Mouse (Mus musculus) spleen, postnatal 14 days (tissue): ENCODE results near the gene Fbh1.
A peak's percentile ranks its signal among the peaks of the same experiment; 100 is the strongest.

Experiments used
- DNase-seq, 2 experiments: peaks; one replicate each; pipeline ENCODE4 v3.0.0; 2021 to 2022; ENCODE audit warnings: low spot score in 2 of 2

Gene Fbh1

GRCm38 (mm10) chr2:11722564-11722963 is 54.8 kb downstream of the Fbh1 start:
- no peak for DNase-seq

GRCm38 (mm10) chr2:11718573-11718972 is 58.8 kb downstream of the Fbh1 start:
- DNase-seq: no peak

DNA sequence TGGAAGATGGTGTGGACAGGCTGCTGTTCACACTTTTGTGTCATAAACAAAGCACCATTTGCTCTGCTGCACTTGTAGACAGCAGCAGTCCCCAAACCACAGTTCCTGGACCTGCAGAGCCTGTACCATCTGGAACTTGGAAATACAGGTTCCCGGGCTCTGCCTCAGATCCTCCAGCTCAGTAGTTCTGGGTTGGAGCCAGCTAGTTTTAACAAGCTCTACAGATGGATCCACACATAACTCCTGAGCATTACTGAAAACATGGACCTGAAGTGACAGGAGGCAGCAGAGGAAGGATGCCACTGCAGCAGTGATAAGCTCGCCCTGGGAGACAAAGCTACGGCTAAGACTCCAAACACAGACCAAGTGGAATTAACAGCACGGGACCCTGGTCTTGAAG is 62.8 kb downstream of the Fbh1 start:
- DNase-seq: no peak

GRCm38 (mm10) chr2:11713021-11713420 is 64.4 kb downstream of the Fbh1 start:
- no peak for DNase-seq

DNA sequence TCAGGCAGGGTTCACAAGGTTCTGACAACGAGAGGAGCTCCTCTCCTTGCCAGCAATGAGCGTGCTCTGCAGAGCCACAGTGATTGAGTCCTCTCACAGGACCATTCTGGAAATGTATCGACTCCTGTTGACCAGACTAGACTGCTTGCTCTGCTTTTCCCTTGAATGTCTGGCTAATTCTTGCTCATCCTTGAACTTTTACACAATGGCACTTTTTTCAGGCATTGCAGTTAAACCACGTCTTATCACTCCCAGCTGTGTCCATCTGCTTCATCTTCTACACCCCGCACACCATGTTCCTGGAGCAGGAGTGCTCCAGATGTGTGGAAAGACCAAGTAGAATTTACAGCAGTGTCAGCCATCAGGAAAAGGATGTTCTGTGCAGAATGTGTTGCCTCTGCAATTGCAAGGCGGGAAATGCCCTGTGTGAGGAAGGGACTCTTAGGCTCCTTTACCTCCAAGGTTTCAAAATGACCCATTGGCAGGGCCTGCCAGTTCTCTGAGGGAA is 64.8 kb downstream of the Fbh1 start:
- DNase-seq: no peak

DNA sequence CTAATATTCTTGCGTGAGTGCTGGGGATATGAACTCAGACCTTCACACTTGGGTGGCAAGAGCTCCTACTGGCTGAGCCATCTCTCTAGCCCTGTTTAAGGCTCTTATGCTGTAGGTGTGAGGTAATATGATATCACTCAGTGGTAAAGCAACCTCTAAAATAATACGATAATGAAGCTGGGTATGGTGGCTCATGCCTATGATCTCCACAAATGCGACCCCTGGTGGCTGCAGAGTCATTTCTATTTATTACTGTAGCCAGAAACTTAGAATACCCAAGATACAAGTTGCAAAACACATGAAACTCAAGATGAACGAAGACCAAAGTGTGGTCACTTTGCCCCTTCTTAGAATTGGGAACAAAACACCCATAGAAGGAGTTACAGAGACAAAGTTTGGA is 67.3 kb downstream of the Fbh1 start:
- peak in 1 of 2 experiments; percentile 27 for DNase-seq

DNA sequence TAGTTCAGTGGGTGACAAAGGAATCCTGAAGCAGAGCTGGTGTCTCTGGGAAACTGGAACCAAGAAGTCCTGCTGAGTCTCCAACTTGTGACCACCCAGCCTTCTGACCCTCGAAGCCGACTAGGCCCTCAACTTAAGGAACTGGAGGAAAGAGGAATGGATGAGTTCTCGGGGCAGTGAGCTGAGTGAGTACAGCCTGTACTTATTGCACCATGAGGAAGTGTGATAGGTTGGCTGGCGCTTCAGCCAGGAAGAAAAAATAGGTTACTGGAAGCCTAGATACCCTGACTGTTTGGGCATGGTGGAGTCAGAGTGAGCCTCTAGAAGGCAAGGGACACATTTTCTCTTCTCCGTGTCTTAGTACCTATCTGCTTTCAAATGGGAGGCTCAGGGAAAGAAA is 68.8 kb downstream of the Fbh1 start:
- no peak for DNase-seq

- DNase-seq: no peak
Measured at GRCm38 (mm10) chr2:11706746-11707065, 70.7 kb downstream of the Fbh1 start.

DNA sequence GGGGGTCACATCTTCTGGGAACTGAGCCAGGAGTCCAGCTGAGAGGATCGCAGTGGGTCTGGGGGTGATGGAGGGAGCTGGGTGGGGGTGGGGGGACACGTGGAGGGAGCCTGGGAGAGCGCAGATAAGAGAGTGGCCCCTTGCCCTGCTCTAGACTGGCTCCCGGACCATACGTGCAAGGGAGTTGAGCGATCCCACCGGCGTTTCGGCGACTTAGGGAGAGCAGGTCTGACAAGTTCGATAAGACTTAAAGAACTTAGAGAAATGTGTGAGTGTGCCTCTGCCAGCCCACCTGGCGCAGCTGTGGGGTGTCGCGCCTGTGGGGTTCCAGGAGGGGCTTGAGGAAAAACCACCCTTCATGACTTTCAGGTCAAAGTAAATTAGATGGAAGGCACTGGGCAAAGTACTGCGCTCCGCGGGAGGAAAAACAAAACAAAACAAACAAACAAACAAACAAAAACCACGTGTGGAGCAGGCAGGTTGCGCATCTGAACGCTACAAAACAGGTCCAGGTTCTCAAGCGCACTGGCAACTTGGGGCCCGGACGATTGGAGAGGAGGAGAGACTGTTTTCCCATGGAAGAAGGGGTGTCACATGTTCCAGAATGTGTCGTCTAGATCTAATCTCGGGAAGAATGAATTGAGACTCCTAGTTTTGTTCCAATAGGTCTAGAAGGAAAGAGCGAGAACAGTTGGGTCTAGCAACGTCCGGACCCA is 71.2 kb downstream of the Fbh1 start:
- no peak for DNase-seq

DNA sequence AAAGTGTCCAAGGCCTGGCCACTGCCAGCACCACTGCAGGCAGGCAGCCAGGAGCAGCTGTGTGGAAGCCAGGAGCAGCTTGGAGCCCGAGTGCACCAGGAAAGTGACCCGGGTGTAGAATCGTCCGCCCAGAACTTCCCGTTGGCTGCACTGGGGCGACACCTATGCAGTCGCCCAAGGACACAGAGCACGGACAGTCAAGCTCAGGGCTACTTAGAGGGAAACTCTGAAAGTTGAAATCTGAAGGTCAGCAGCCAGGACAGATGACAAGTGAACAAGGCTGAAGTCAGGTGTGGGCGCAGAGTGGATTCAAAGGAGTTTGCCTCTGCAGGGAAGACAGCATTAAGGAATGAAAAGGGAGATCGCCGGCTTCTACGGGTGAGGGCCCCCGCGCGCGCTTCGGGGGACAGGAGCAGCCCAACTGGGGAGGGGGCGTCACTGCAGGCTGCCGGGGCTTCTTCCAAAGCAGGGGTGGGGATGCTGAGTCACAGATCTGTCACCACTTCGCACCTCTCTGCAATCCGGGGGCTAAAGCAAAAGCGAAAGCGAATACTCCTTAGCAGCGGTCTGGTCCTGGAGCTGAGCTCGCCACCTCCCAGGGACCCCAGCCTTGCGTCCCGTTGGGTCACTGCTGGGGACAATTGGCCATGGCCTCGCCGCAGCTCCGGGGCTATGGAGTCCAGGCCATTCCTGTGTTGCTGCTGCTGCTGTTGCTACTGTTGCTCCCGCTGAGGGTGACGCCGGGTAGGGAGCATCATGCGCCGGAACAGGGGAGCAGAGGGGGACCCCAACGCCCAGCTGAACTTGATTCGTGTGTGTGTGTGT is 72.0 kb downstream of the Fbh1 start, which contains the start of gene Il15ra:
Il15ra (plus strand) TSS at position 90 of the 825 bp plus-strand sequence.
- DNase-seq: peak; percentile 9 to 18

- no peak for DNase-seq
Measured at GRCm38 (mm10) chr2:11699905-11700304, 77.5 kb downstream of the Fbh1 start.

DNA sequence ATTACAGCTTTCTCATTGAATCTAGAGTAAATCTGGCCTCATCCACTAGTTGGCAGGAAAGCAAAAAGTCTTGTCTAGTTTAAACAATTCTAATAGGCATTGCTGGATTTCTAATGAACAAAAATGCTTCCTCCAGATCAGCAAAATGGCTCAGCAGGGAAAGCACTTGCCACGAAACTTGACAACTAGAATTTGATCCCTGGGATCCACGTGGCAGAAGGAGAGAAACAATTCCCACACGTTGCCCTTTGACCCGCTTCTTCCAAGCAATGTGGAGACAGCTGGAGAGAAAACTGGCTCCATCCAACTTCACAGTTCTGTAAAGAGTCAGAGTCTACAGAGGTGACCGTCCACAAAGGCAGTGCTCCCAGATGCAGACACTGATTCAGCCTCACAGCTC is 78.4 kb downstream of the Fbh1 start:
- no peak for DNase-seq

- DNase-seq: no peak
Measured at GRCm38 (mm10) chr2:11695867-11696266, 81.5 kb downstream of the Fbh1 start.

- no peak for DNase-seq
Measured at GRCm38 (mm10) chr2:11694104-11694503, 83.3 kb downstream of the Fbh1 start.

DNA sequence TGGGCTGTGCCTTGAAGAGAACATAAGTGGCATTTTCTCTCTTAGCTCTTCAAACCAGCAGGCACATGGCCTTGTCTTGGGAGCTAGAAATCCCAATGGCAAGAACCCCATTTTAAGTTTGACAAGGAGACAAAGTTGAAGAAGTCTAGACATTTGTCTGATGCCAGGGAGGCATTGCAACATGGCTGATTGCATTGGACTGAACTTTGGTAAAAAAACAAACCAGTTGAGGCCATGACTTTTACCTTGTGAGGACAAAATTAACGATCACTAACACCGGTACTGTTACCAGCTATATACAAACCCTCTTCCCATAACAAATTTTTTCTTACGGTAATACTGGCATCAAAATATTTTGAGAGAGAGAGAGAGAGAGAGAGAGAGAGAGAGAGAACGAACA is 84.0 kb downstream of the Fbh1 start:
- DNase-seq: no peak
